Mouse (Mus musculus): ENCODE data around the gene Man2b1.

GRCm38 (mm10) chr8:85080532-85081215, 2.4 kb upstream of the Man2b1 start, which contains the start of gene Wdr83os:
- TF ChIP-seq CTCF (IDR thresholded peaks at IDR 0.05; ENCODE audit: control insufficient read depth, insufficient read depth, low read length): no peak
- TF ChIP-seq POLR2A (IDR thresholded peaks at IDR 0.05; ENCODE audit: borderline replicate concordance, control insufficient read depth, low read depth, low read length): no peak
